Comparison of ENCODE assay signal across 7 mouse cellular contexts in genomic region chr11:44685911-44686361, GRCm38 (mm10).
DNase-seq lines count a peak whose midpoint lies in the region; ATAC-seq and TF ChIP-seq lines count a peak whose summit lies in the region.

No protein-coding gene starts in this region.

- no peak overlapping the region for H3K4me3 ChIP-seq in midbrain, embryonic 15.5 days
- H3K4me3 ChIP-seq in midbrain, embryonic 10.5 days = no peak overlapping the region
- H3K4me3 ChIP-seq in heart, postnatal 0 days (ENCODE audit: low read depth, low read length) = peak overlapping the region; percentile 18
- H3K4me3 ChIP-seq in limb, embryonic 12.5 days (replicated peaks) = 0 out of 2 replicates have a peak overlapping the region, but pooled peaks have one; percentile 2
- H3K4me3 ChIP-seq in stomach, embryonic 15.5 days (replicated peaks) = no peak overlapping the region

- H3K4me1 ChIP-seq in midbrain, embryonic 15.5 days = peaks cover 29% of the 10 kb centered on the region
- peaks cover 55% of the 10 kb centered on the region for H3K4me1 ChIP-seq in midbrain, embryonic 10.5 days
- peaks cover 17% of the 10 kb centered on the region; the same call in 1 of the 2 replicates for H3K4me1 ChIP-seq in heart, postnatal 0 days (ENCODE audit: control insufficient read depth, insufficient read depth)
- peaks cover 65% of the 10 kb centered on the region for H3K4me1 ChIP-seq in limb, embryonic 12.5 days (replicated peaks)
- H3K4me1 ChIP-seq in stomach, embryonic 15.5 days = no peaks in the 10 kb centered on the region

- no peak for TF ChIP-seq EP300 in heart, postnatal 0 days (IDR thresholded peaks at IDR 0.05; ENCODE audit: low read depth)

- 0 out of 2 replicates have a peak overlapping the region, but pooled peaks have one; percentile 0 for H3K4me2 ChIP-seq in midbrain, embryonic 15.5 days
- H3K4me2 ChIP-seq in heart, postnatal 0 days (ENCODE audit: low read depth, low read length) = peak overlapping the region; percentile 44
- H3K4me2 ChIP-seq in limb, embryonic 12.5 days = peak overlapping the region; percentile 43
- peak overlapping the region; percentile 38 for H3K4me2 ChIP-seq in stomach, embryonic 15.5 days

- no peak overlapping the region for H3K9ac ChIP-seq in midbrain, embryonic 15.5 days
- 0 out of 2 replicates have a peak overlapping the region, but pooled peaks have one; percentile 35 for H3K9ac ChIP-seq in heart, postnatal 0 days (replicated peaks; ENCODE audit: low read depth, low read length)
- H3K9ac ChIP-seq in limb, embryonic 12.5 days (replicated peaks) = no peak overlapping the region; the same call in 1 of the 2 replicates
- H3K9ac ChIP-seq in stomach, embryonic 15.5 days = no peak overlapping the region

- no peak for TF ChIP-seq CTCF in heart, postnatal 0 days (IDR thresholded peaks at IDR 0.05; ENCODE audit: low read depth)

- no peak for ATAC-seq in midbrain, embryonic 15.5 days (replicated peaks)
- ATAC-seq in heart, postnatal 0 days (ENCODE audit: insufficient read depth, low read depth) = no peak; the same call in 1 of the 2 replicates
- ATAC-seq in limb, embryonic 12.5 days (ENCODE audit: insufficient number of reproducible peaks, insufficient read depth, low FRiP score, low TSS enrichment, low read depth) = no peak
- ATAC-seq in stomach, embryonic 15.5 days (ENCODE audit: insufficient read depth, low FRiP score, low read depth) = no peak

- no peak for DNase-seq in midbrain, embryonic 10.5 days (ENCODE audit: low spot score)
- DNase-seq in heart, postnatal 0 days (ENCODE audit: low spot score) = no peak
- DNase-seq in left cerebral cortex, adult 11 months (ENCODE audit: low spot score) = no peak
- DNase-seq in T-cell, adult 2 months (ENCODE audit: low spot score) = no peak

- H3K36me3 ChIP-seq in midbrain, embryonic 15.5 days (replicated peaks) = no peaks in the 10 kb centered on the region
- no peaks in the 10 kb centered on the region for H3K36me3 ChIP-seq in midbrain, embryonic 10.5 days
- no peaks in the 10 kb centered on the region for H3K36me3 ChIP-seq in heart, postnatal 0 days (replicated peaks; ENCODE audit: control insufficient read depth, insufficient read depth, low read length)
- H3K36me3 ChIP-seq in limb, embryonic 12.5 days = no peaks in the 10 kb centered on the region
- no peaks in the 10 kb centered on the region for H3K36me3 ChIP-seq in stomach, embryonic 15.5 days

- H3K27me3 ChIP-seq in midbrain, embryonic 15.5 days (replicated peaks) = no peaks in the 10 kb centered on the region
- H3K27me3 ChIP-seq in midbrain, embryonic 10.5 days (ENCODE audit: low read depth, poor library complexity, severe bottlenecking) = peaks cover 10% of the 10 kb centered on the region; the same call in 1 of the 2 replicates
- no peaks in the 10 kb centered on the region for H3K27me3 ChIP-seq in heart, postnatal 0 days (ENCODE audit: control insufficient read depth, insufficient read depth, low read length)
- H3K27me3 ChIP-seq in limb, embryonic 12.5 days = no peaks in the 10 kb centered on the region
- no peaks in the 10 kb centered on the region for H3K27me3 ChIP-seq in stomach, embryonic 15.5 days (replicated peaks)

- no peak overlapping the region for H3K27ac ChIP-seq in midbrain, embryonic 15.5 days
- no peak overlapping the region; the same call in 1 of the 2 replicates for H3K27ac ChIP-seq in midbrain, embryonic 10.5 days (replicated peaks)
- H3K27ac ChIP-seq in heart, postnatal 0 days (ENCODE audit: low read depth) = peak overlapping the region; percentile 84
- H3K27ac ChIP-seq in limb, embryonic 12.5 days = peak overlapping the region; percentile 31; the same call in 1 of the 2 replicates
- peak overlapping the region; percentile 33; the same call in 1 of the 2 replicates for H3K27ac ChIP-seq in stomach, embryonic 15.5 days

- WGBS in midbrain, embryonic 15.5 days = 41% methylated on average over 21 of the region's 21 CpGs
- WGBS in midbrain, embryonic 10.5 days = 36% methylated on average over 21 of the region's 21 CpGs
- WGBS in heart, postnatal 0 days = 28% methylated on average over 21 of the region's 21 CpGs
- 17% methylated on average over 21 of the region's 21 CpGs for WGBS in limb, embryonic 12.5 days
- 26% methylated on average over 21 of the region's 21 CpGs for WGBS in stomach, embryonic 15.5 days

- H3K9me3 ChIP-seq in midbrain, embryonic 15.5 days = no peaks in the 10 kb centered on the region
- no peaks in the 10 kb centered on the region for H3K9me3 ChIP-seq in midbrain, embryonic 10.5 days (replicated peaks)
- H3K9me3 ChIP-seq in heart, postnatal 0 days (replicated peaks; ENCODE audit: control insufficient read depth, low read length) = no peaks in the 10 kb centered on the region
- no peaks in the 10 kb centered on the region for H3K9me3 ChIP-seq in limb, embryonic 12.5 days
- H3K9me3 ChIP-seq in stomach, embryonic 15.5 days = no peaks in the 10 kb centered on the region

Comparison
In these comparisons a context has a peak if more than half of its experiments do, and no peak if none do; other contexts are left out.
1. H3K27ac ChIP-seq: peak in heart, postnatal 0 days (single experiment), limb, embryonic 12.5 days (single experiment) and stomach, embryonic 15.5 days (single experiment); none in midbrain, embryonic 15.5 days (single experiment) and midbrain, embryonic 10.5 days (single experiment).
2. H3K4me3 ChIP-seq: peak in heart, postnatal 0 days (single experiment) and limb, embryonic 12.5 days (single experiment); none in midbrain, embryonic 15.5 days (single experiment), midbrain, embryonic 10.5 days (single experiment) and stomach, embryonic 15.5 days (single experiment).
3. Peak in every context shown above with its lines, with median percentiles within 50 percentile points of each other: H3K4me2 ChIP-seq.